Mouse (Mus musculus) embryonic facial prominence, embryonic 11.5 days (tissue): Measurements from ENCODE around the gene Ttc17. TPM values are rescaled to one million over a fixed set of nuclear protein-coding genes. Genes with fewer than 3 reads are reported as not detected.
"Not testable (repeated sequence)": the region's sequence is repeated elsewhere in the genome, so short reads cannot be mapped to it uniquely, and the experiment has no call there.

Experiments used
- ATAC-seq: fragments of 200-750 bp; cut with Nextera tagmentation; replicated peaks from 2 replicates; pipeline ENCODE4 v1.8.0; 2017; ENCODE audit warnings: low read depth; ENCODE audit not compliant: insufficient number of reproducible peaks, low FRiP score, low TSS enrichment
- DNase-seq: peaks from one replicate; pipeline ENCODE4 v3.0.0-alpha.2; 2015; ENCODE audit warnings: low spot score
- H3K27ac ChIP-seq: fragments of 300-500 bp; sonication (generic); replicated peaks from 2 replicates; pipeline ENCODE4 v1.5.1; 2014; ENCODE audit warnings: mild to moderate bottlenecking, low read depth, low read length, control low read depth
- H3K27me3 ChIP-seq: fragments of 300-500 bp; sonication (generic); 2 replicates; pipeline ENCODE4 v1.6.1; 2014; ENCODE audit warnings: mild to moderate bottlenecking, low read length, moderate library complexity, mixed read lengths; ENCODE audit not compliant: control insufficient read depth, insufficient read depth
- H3K36me3 ChIP-seq: fragments of 300-500 bp; sonication (generic); replicated peaks from 2 replicates; pipeline ENCODE4 v1.6.1; 2014; ENCODE audit warnings: low read depth, mild to moderate bottlenecking, low read length, moderate library complexity, mixed read lengths; ENCODE audit not compliant: control insufficient read depth, insufficient read depth
- H3K4me1 ChIP-seq: fragments of 300-500 bp; sonication (generic); 2 replicates; pipeline ENCODE4 v1.6.1; 2014; ENCODE audit warnings: low read length, mixed read lengths; ENCODE audit not compliant: control insufficient read depth, insufficient read depth
- H3K4me2 ChIP-seq: fragments of 300-500 bp; sonication (generic); 2 replicates; pipeline ENCODE4 v1.6.1; 2014; ENCODE audit warnings: low read depth, mild to moderate bottlenecking, control low read depth, low read length, moderate library complexity
- H3K4me3 ChIP-seq: fragments of 300-500 bp; sonication (generic); 2 replicates; pipeline ENCODE4 v1.5.1; 2014; ENCODE audit warnings: low read depth, low read length, control low read depth
- H3K9ac ChIP-seq: fragments of 300-500 bp; sonication (generic); replicated peaks from 2 replicates; pipeline ENCODE4 v1.6.1; 2014; ENCODE audit warnings: mild to moderate bottlenecking, control low read depth, low read length
- H3K9me3 ChIP-seq: fragments of 300-500 bp; sonication (generic); replicated peaks from 2 replicates; pipeline ENCODE4 v1.6.1; 2016; ENCODE audit warnings: mild to moderate bottlenecking, low read length, inconsistent platforms, mixed read lengths; ENCODE audit not compliant: control insufficient read depth
- WGBS: fragments of 180-500 bp; shearing (Covaris S2); extraction: QIAGEN DNeasy Blood & Tissue Kit; methylation state at CpG from one replicate; pipeline ENCODE4 v1.1.7; 2014; 5-methylcytosine and 5-hydroxymethylcytosine counted together
- polyA plus RNA-seq: library from polyadenylated mRNA; unstranded; fragments of >200 nt; fragmentation: Nextera tagmentation; extraction: Ambion mirVana; gene quantifications from 2 replicates; pipeline ENCODE4 v1.2.1, GENCODE M21; 2014

The Ttc17 gene
- polyA plus RNA-seq, 1 experiment from 2014 or later = 14.2 TPM

- DNase-seq (no peak), ATAC-seq (no peak)
- Histone ChIP-seq H3K4me1 (no peaks in the 10 kb centered on the region), H3K36me3 (no peaks in the 10 kb centered on the region), H3K27me3 (no peaks in the 10 kb centered on the region), H3K27ac (no peak overlapping the region), H3K4me3 (no peak overlapping the region), H3K4me2 (no peak overlapping the region), H3K9ac (no peak overlapping the region), H3K9me3 (no peaks in the 10 kb centered on the region)
- 89% methylated on average over 5 of the region's 5 CpGs for WGBS
Observed at GRCm38 (mm10) chr2:94397453-94397852, 9.0 kb downstream of the Ttc17 start.

DNA sequence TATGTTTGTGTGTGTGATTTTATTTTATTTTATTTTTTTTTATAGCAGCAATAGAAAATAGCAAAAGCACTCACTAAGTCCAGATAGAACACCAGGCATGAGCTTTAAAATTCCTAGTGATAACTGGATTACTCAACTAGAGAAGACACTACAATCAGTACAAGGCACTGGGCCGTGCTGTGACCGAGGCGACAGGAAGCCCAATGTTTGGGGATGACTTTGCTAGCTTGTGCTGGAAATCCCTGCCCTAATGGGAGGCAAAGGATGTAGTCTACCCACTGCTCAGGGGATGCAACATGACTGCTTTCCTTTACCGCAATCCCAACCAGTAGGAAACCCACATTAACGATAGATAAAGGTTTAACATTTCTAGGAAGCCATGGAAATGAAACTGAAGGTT is 10.2 kb downstream of the Ttc17 start:
- 87% methylated on average over 5 of the region's 5 CpGs for WGBS
- no peak overlapping the region for H3K4me3 ChIP-seq
- H3K36me3 ChIP-seq = no peaks in the 10 kb centered on the region

GRCm38 (mm10) chr2:94391127-94391526 is 15.4 kb downstream of the Ttc17 start:
- WGBS = 93% methylated on average over 10 of the region's 12 CpGs
- H3K36me3 ChIP-seq, ATAC-seq, DNase-seq, H3K27ac ChIP-seq, H3K9me3 ChIP-seq, H3K4me1 ChIP-seq, H3K4me3 ChIP-seq, H3K9ac ChIP-seq, H3K4me2 ChIP-seq, H3K27me3 ChIP-seq: not testable (repeated sequence)

More for the DNA sequence above, 10.2 kb downstream of the Ttc17 start:
- H3K27me3 ChIP-seq = no peaks in the 10 kb centered on the region
- no peaks in the 10 kb centered on the region for H3K4me1 ChIP-seq
- no peak overlapping the region for H3K4me2 ChIP-seq
- H3K9me3 ChIP-seq = no peaks in the 10 kb centered on the region
- no peak overlapping the region for H3K27ac ChIP-seq
- no peak overlapping the region for H3K9ac ChIP-seq
- DNase-seq = no peak
- ATAC-seq = no peak

- no peak overlapping the region for H3K4me3 ChIP-seq
- 72% methylated on average over 9 of the region's 9 CpGs for WGBS
- H3K4me2 ChIP-seq = no peak overlapping the region
- no peak for DNase-seq
- no peak for ATAC-seq
- H3K9ac ChIP-seq = no peak overlapping the region
- H3K36me3 ChIP-seq = no peaks in the 10 kb centered on the region
- no peaks in the 10 kb centered on the region for H3K9me3 ChIP-seq
- no peak overlapping the region for H3K27ac ChIP-seq
- no peaks in the 10 kb centered on the region for H3K27me3 ChIP-seq
- H3K4me1 ChIP-seq = no peaks in the 10 kb centered on the region
Observed at GRCm38 (mm10) chr2:94389000-94389399, 17.5 kb downstream of the Ttc17 start.

DNA sequence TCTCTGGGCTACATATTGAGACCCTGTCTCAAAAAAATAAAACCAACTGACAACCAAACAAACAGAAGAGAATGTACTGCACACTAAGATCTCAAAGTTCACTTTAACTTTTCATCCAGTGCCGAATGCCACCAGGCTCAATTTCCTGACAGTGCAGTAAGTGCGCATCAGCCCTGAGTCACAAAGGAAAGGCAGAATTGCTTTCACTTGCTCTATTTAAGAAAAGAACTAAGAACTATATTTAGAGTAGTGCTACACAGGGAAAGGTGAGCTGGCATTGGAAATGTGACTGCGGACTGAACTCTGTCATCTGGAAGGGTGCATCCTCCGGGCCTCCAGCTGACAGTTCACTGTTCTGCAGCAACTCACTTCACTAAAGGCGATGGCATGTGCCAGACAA is 18.6 kb downstream of the Ttc17 start:
- Histone ChIP-seq H3K4me1 (no peaks in the 10 kb centered on the region), H3K9ac (no peak overlapping the region), H3K4me2 (no peak overlapping the region), H3K27me3 (no peaks in the 10 kb centered on the region), H3K9me3 (no peaks in the 10 kb centered on the region), H3K27ac (no peak overlapping the region), H3K4me3 (no peak overlapping the region), H3K36me3 (no peaks in the 10 kb centered on the region)
- DNase-seq = no peak
- ATAC-seq = no peak
- WGBS = 91% methylated on average over 5 of the region's 5 CpGs

- not testable (repeated sequence) for H3K4me1 ChIP-seq, H3K4me2 ChIP-seq, H3K4me3 ChIP-seq, DNase-seq, H3K27me3 ChIP-seq, ATAC-seq, H3K27ac ChIP-seq, H3K9me3 ChIP-seq, H3K36me3 ChIP-seq, H3K9ac ChIP-seq
- WGBS = 95% methylated on average over 10 of the region's 10 CpGs
Observed at GRCm38 (mm10) chr2:94384483-94384882, 22.0 kb downstream of the Ttc17 start.

- no peak overlapping the region for H3K4me3 ChIP-seq
- no peaks in the 10 kb centered on the region for H3K9me3 ChIP-seq
- ATAC-seq (no peak), DNase-seq (no peak)
- no peak overlapping the region for H3K27ac ChIP-seq
- no peak overlapping the region for H3K4me2 ChIP-seq
- no peaks in the 10 kb centered on the region for H3K27me3 ChIP-seq
- 77% methylated on average over 2 of the region's 2 CpGs for WGBS
- no peaks in the 10 kb centered on the region for H3K4me1 ChIP-seq
- no peaks in the 10 kb centered on the region for H3K36me3 ChIP-seq
- H3K9ac ChIP-seq = no peak overlapping the region
Observed at GRCm38 (mm10) chr2:94381057-94381647, 25.3 kb downstream of the Ttc17 start.

DNA sequence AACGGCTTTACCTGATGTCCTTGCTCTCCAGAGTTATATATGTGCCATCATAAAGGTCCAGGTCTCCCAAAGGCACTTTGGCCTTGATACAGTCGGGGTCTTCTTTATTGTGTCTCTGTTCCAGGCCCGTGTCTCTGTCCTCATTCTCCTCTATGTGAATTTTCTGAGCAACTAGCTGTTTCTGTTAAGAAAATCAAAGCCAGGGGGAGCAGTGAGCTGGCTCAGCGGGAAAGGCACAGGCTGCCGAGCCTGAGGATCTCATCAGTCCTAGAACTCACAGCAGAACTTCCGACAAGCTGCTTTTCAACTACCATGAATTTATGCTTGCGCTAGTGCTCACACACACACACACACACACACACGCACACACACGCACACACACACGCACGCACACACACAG is 27.8 kb downstream of the Ttc17 start:
- Histone ChIP-seq H3K9me3 (no peaks in the 10 kb centered on the region), H3K27me3 (no peaks in the 10 kb centered on the region), H3K36me3 (no peaks in the 10 kb centered on the region), H3K27ac (no peak overlapping the region), H3K4me3 (no peak overlapping the region), H3K9ac (no peak overlapping the region), H3K4me1 (no peaks in the 10 kb centered on the region), H3K4me2 (no peak overlapping the region)
- ATAC-seq (no peak), DNase-seq (no peak)
- WGBS = 87% methylated on average over 11 of the region's 11 CpGs
